Mouse (Mus musculus) limb, embryonic 14.5 days (tissue): ENCODE measurements at regions not wholly inside any gene's neighbourhood (a gene's known extent, or its start where the extent isn't known, plus 50 kb on each side); places are given as distances from the start of the nearest gene placed in this dataset.
A peak's percentile ranks its signal among the peaks of the same experiment; 100 is the strongest.

ENCODE experiments used
- ATAC-seq: fragments of 200-750 bp; cut with Nextera tagmentation; 2 replicates; pipeline ENCODE4 v1.8.0; 2017; ENCODE audit warnings: low read depth, moderate number of reproducible peaks, moderate TSS enrichment; ENCODE audit not compliant: low FRiP score
- DNase-seq: peaks from one replicate; pipeline ENCODE4 v3.0.0-alpha.2; 2015; ENCODE audit warnings: low spot score
- H3K27ac ChIP-seq: fragments of 300-500 bp; sonication (generic); replicated peaks from 2 replicates; pipeline ENCODE4 v1.5.1; 2014; ENCODE audit warnings: low read depth, mild to moderate bottlenecking, low read length, moderate library complexity, mixed read lengths
- H3K27me3 ChIP-seq: fragments of 300-500 bp; sonication (generic); 2 replicates; pipeline ENCODE4 v1.6.1; 2014; ENCODE audit warnings: low read length, mixed read lengths; ENCODE audit not compliant: control insufficient read depth, insufficient read depth
- H3K36me3 ChIP-seq: fragments of 300-500 bp; sonication (generic); 2 replicates; pipeline ENCODE4 v1.6.1; 2014; ENCODE audit warnings: mild to moderate bottlenecking, low read length, moderate library complexity, mixed read lengths; ENCODE audit not compliant: control insufficient read depth, insufficient read depth
- H3K4me1 ChIP-seq: fragments of 300-500 bp; sonication (generic); 2 replicates; pipeline ENCODE4 v1.6.1; 2014; ENCODE audit warnings: antibody characterized with exemption, low read length, mixed read lengths; ENCODE audit not compliant: control insufficient read depth, insufficient read depth
- H3K4me2 ChIP-seq: fragments of 300-500 bp; sonication (generic); replicated peaks from 2 replicates; pipeline ENCODE4 v1.6.1; 2014; ENCODE audit warnings: low read depth, mild to moderate bottlenecking, low read length, moderate library complexity; ENCODE audit not compliant: severe bottlenecking
- H3K4me3 ChIP-seq: fragments of 300-500 bp; sonication (generic); replicated peaks from 2 replicates; pipeline ENCODE4 v1.5.1; 2014; ENCODE audit warnings: low read length
- H3K9ac ChIP-seq: fragments of 300-500 bp; sonication (generic); 2 replicates; pipeline ENCODE4 v1.6.1; 2014; ENCODE audit warnings: mild to moderate bottlenecking, low read depth, low read length, moderate library complexity; ENCODE audit not compliant: severe bottlenecking
- H3K9me3 ChIP-seq: fragments of 300-500 bp; sonication (generic); 2 replicates; pipeline ENCODE4 v1.6.1; 2016; ENCODE audit warnings: low read length; ENCODE audit not compliant: control insufficient read depth
- POLR2A ChIP-seq: fragments of 200-500 bp; IDR thresholded peaks from 2 replicates; pipeline ENCODE4 v1.8.0; 2012; ENCODE audit warnings: inconsistent platforms, mild to moderate bottlenecking, moderate library complexity, borderline replicate concordance; ENCODE audit not compliant: insufficient read depth, insufficient read length; ENCODE audit errors: extremely low read depth
- WGBS: fragments of 180-500 bp; shearing (Covaris S2); extraction: QIAGEN DNeasy Blood & Tissue Kit; methylation state at CpG from one replicate; pipeline ENCODE4 v1.1.7; 2014; 5-methylcytosine and 5-hydroxymethylcytosine counted together

DNA sequence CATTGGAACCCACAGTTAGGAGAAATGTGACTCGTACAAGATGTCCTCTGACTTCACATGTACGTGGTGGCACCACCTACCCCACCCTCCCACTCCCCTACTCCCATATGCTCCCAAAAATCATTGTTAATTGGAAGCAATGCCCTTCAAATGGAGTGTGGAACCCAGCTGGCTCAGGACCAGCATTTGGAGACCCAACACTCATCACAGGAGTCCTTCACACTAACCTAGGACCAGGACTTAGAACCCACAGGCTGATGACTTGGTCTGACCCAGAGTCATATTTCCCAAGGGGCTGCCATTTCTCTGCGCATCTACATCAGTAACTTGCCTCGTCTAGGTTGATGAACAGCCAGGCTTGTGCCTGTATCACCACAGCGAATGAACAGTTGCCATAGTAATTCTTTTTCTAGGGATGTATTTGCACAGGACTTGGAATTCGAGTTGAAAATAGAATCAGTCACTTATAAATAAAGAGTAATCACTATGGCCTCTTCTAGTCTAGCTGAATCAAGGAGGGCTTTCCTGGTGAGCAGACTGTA is 84.3 kb upstream of the Tmem108 start:
- H3K4me3 ChIP-seq: no peak overlapping the region
- no peaks in the 10 kb centered on the region for H3K4me1 ChIP-seq
- no peaks in the 10 kb centered on the region for H3K9me3 ChIP-seq
- ATAC-seq: no peak
- 81% methylated on average over 6 of the region's 6 CpGs for WGBS
- TF ChIP-seq POLR2A: no peak
- DNase-seq: no peak
- no peak overlapping the region for H3K9ac ChIP-seq
- no peak overlapping the region for H3K4me2 ChIP-seq
- no peak overlapping the region for H3K27ac ChIP-seq
- no peaks in the 10 kb centered on the region for H3K27me3 ChIP-seq
- H3K36me3 ChIP-seq: no peaks in the 10 kb centered on the region

DNA sequence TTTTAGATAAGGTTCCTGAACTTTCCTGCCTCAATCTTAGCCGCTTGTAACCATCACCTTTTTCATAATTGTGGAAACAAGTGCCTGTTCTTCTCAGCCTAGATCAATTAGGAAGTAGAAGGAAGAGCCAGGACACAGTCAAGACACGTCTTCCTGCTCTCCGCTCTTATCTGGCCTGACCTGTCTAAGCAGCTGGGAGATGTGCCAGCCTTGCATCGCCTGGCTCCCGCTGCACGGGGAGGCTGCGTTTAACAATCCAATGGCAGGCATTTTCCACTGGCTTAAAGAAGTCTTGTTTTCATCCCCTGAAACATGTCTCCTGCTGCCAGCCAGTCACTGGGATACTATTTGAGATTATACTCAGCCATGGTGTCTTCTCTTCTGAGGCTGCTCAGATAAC is 86.3 kb upstream of the Tmem108 start:
- no peak for TF ChIP-seq POLR2A
- Histone ChIP-seq H3K36me3 (no peaks in the 10 kb centered on the region), H3K4me1 (no peaks in the 10 kb centered on the region), H3K4me2 (no peak overlapping the region), H3K9ac (no peak overlapping the region), H3K9me3 (no peaks in the 10 kb centered on the region), H3K27me3 (no peaks in the 10 kb centered on the region), H3K4me3 (no peak overlapping the region), H3K27ac (no peak overlapping the region)
- DNase-seq (no peak), ATAC-seq (no peak)
- 76% methylated on average over 7 of the region's 7 CpGs for whole genome bisulfite sequencing

DNA sequence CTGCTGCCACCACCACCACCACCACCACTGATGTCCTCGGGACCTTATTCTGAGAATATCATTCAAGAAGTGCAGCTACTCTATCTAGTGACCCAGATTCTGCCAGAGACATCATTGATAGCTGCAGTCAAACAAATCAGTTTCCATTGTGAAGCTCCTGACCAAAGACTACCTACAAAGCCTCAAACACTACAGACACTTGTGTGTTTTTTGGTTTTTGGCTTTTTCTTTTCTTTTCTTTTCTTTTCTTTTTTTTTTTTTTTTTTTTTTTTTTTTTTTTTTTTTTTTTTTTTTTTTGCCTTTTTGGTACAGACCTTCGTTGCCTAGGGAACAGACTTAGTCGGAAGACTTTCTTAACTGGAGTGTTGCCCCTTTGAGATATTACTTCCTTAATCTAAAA is 87.4 kb upstream of the Tmem108 start:
- DNase-seq (no peak), ATAC-seq (no peak)
- Histone ChIP-seq H3K4me1 (no peaks in the 10 kb centered on the region), H3K4me2 (no peak overlapping the region), H3K27ac (no peak overlapping the region), H3K9me3 (no peaks in the 10 kb centered on the region), H3K9ac (no peak overlapping the region), H3K4me3 (no peak overlapping the region), H3K36me3 (no peaks in the 10 kb centered on the region), H3K27me3 (no peaks in the 10 kb centered on the region)
- no peak for TF ChIP-seq POLR2A
- 88% methylated on average over 3 of the region's 3 CpGs for WGBS

DNA sequence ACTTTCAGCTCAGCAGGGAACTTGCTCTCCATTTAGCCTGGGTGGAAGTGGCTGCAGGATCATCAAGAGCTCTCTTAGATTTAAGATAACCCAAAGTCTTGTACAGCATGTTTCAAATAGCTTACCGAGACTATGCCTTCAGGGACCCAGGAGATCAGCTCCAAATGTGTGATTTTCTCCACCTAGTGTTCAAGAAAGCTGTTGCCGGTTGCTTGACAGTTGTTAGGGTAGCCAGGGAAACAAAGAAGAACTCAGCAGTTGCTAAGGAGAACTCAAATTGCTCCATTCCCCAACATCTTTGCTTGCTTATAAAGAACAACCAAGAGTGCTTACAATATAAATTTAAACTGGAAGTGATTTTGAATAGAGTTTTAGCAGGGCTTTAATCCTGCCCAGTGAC is 91.1 kb upstream of the Tmem108 start:
- H3K9ac ChIP-seq: no peak overlapping the region
- 49% methylated on average over 2 of the region's 2 CpGs for WGBS
- no peaks in the 10 kb centered on the region for H3K36me3 ChIP-seq
- no peak overlapping the region for H3K4me2 ChIP-seq
- H3K4me1 ChIP-seq: no peaks in the 10 kb centered on the region
- ATAC-seq: no peak
- H3K27me3 ChIP-seq: no peaks in the 10 kb centered on the region
- no peak overlapping the region for H3K27ac ChIP-seq
- no peak overlapping the region for H3K4me3 ChIP-seq
- H3K9me3 ChIP-seq: no peaks in the 10 kb centered on the region
- DNase-seq: no peak
- no peak for TF ChIP-seq POLR2A

DNA sequence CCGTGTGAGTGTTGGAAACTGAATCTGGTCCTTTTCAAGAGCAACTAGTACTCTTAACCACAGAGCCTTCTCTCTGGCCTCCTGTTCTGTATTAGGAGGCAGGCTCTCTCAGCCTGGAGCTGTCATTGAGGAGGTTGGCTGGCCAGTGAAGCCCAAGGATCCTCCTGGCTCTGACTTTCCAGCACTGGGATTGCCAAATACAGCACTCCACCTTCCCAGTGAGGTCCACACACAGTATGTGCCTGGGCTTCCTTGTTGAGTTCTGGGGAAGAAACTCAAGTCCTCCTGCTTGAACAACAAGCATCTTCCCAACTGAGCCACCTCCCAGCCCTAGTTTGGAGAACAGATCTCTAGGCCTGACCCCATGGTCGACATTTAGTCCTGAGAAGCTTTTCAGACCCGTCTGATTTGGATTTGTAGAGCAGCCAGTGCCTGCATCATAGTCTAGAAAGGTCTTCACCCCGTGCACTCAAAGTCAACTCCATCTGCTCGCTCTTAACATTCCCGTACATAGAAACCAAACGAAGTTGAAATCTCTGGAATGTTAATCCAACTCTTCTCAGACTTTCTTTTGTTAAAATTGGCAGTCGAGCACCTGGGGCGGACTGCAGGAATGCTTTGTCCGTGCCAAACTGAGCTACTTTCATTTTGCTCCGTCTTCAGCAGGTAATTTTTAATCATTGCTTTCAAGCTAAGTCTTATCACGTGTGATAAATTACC is 99.2 kb upstream of the Tmem108 start:
- Histone ChIP-seq H3K4me2 (no peak overlapping the region), H3K36me3 (no peaks in the 10 kb centered on the region), H3K27ac (no peak overlapping the region), H3K9ac (no peak overlapping the region), H3K27me3 (no peaks in the 10 kb centered on the region), H3K4me1 (no peaks in the 10 kb centered on the region), H3K9me3 (no peaks in the 10 kb centered on the region), H3K4me3 (no peak overlapping the region)
- ATAC-seq (no peak), DNase-seq (peak; percentile 31)
- WGBS: 50% methylated on average over 12 of the region's 12 CpGs
- TF ChIP-seq POLR2A: no peak
